Mouse (Mus musculus) ES-E14 (cell line): ENCODE data around the gene Elmo1.

Experiments
- CHD2 ChIP-seq: IDR thresholded peaks from 2 replicates; pipeline ENCODE4 v1.6.1; 2014; ENCODE audit warnings: mild to moderate bottlenecking, low read depth, low read length, inconsistent platforms
- HCFC1 ChIP-seq: IDR thresholded peaks from 2 replicates; pipeline ENCODE4 v1.6.1; 2012; ENCODE audit warnings: low read length, inconsistent platforms, borderline replicate concordance; ENCODE audit not compliant: insufficient read depth
- MAFK ChIP-seq: IDR thresholded peaks from 2 replicates; pipeline ENCODE4 v1.6.1; 2014; ENCODE audit warnings: mild to moderate bottlenecking, low read depth, low read length, inconsistent platforms; ENCODE audit not compliant: insufficient read depth
- ZC3H11A ChIP-seq: IDR thresholded peaks from 2 replicates; pipeline ENCODE4 v1.6.1; 2012; ENCODE audit warnings: low read depth, mild to moderate bottlenecking, inconsistent platforms, low read length, borderline replicate concordance
- ZNF384 ChIP-seq: IDR thresholded peaks from 2 replicates; pipeline ENCODE4 v1.6.1; 2012; ENCODE audit warnings: low read depth, low read length, inconsistent platforms

DNA sequence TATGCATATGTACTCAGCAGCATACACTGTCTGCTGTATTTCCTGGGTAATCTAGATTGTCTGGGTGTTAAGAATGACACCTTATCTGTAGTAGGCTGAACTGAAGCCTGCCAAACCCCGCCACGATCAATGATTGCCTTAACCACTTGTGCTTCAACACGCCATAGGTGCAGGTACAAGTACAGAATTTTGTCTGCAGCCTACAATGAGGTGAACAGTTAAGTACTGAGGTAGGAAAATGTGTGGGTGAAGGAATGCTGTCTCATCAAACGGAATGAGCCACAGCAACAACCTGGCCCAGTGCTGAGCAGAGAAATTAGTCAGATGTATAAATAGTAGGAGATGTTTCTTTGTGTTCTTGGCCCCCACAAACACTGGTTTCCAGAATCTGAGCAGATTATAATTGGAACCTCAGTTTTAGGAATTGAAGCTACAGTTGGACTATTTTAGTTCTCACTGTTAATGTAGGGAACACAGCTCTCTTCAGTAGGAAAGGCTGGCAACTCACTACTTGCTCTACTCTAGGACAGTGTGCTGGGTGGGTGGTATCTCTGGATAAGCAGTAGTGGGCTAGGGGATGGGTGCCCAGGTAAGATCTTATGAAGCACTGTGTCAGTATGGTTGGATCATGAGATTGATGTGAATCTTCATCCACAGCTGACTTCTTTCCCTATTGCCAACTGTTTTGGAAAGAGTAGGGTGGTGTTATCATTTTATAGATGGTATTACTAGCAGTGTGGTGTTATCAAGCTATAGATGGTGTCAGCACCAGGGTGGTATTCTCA, 4.7 kb downstream of the Elmo1 start:
- TF ChIP-seq ZNF384 (no peak), MAFK (no peak), ZC3H11A (no peak), CHD2 (no peak), HCFC1 (no peak)
